Mouse (Mus musculus) layer of hippocampus, postnatal 25 days (tissue): ENCODE data around the gene Tbkbp1. TPM values are rescaled to one million over a fixed set of nuclear protein-coding genes. Genes with fewer than 3 reads are reported as not detected.

Experiments
- DNase-seq, 2 experiments: peaks; one replicate each; pipeline ENCODE4 v3.0.0; 2022; ENCODE audit warnings: mixed read lengths in 2 of 2, low spot score in 1 of 2; ENCODE audit errors: extremely low spot score in 1 of 2
- total RNA-seq, 2 experiments: library from RNA; stranded (reverse); gene quantifications; 2 replicates each; pipeline ENCODE4 v1.2.3; 2021

The Tbkbp1 gene
- total RNA-seq, 2 experiments from 2014 or later = 75.8 to 82.0 TPM

DNA sequence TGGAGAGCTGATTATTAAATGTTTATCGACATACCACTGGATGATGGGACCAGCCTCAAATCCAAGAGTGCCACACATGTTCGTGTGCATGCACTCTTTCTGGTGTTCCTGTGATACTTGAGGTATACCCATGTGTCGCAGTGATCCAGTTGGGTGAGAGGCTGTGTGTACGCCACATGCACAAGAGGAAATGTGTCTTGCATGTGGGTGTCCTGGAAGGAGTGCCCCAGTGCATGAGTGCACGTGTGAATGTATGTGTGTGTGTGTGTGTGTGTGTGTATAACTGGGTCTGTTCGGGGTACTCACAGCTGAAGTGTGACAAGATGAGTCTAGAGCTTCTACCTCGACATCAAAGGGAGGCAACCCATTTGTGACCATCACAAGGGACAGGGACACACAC is 21.0 kb downstream of the Tbkbp1 start:
- no peak for DNase-seq

DNA sequence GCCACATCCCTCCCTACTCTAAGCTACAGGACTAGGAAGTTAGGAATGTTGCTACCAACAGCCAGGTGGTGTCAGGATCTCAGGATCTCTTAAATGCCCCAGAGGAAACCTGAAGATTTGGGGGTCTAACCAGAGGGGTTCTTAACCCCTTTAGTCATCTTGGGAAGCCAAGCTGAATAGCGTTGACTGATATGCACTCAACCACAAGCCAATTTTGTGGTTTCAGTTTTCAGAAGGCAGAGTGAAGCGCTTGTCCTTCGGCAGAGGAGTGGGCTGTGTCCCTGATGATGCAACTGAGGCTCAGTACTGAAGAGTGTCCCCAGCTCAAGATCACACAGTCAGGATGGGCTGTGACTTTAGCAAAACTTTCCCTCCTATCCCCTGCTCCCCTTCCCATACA is 22.3 kb downstream of the Tbkbp1 start:
- no peak for DNase-seq

DNA sequence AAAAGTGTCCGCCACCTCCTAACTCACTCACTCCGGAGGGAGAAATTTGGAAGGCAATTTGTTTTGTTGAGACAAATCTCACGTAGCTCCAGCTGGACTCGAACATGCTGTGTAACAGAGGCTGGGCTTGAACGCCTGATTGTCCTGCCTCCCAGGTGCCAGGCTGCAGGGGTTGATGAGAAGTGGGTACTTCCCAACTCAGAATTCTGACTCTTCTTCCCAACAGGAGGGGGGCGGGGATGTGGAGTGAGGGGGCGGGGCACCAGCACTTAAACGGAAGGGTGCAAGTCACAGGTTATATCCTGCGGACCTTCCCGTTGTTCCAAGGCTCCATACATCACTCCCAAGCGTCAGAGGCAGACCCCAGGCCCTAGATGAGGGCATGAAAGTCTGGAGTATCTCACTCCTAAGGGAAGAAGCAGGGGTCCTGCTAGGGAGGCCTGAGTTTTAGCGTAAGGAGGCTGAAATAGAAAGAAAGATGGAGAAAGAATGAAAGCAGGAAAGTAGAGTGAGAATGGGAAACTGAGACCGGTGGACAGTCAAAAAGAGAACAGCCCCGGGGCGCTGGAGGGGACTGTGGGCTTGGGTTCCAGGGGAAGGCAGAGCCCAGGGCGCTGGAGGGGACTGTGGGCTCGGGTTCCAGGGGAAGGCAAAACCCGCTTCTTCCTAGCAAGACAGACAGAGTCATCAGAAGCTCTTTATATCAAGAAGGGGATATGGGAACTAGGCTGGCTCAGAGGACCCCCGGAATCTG is 23.6 kb downstream of the Tbkbp1 start:
- no peak for DNase-seq

DNA sequence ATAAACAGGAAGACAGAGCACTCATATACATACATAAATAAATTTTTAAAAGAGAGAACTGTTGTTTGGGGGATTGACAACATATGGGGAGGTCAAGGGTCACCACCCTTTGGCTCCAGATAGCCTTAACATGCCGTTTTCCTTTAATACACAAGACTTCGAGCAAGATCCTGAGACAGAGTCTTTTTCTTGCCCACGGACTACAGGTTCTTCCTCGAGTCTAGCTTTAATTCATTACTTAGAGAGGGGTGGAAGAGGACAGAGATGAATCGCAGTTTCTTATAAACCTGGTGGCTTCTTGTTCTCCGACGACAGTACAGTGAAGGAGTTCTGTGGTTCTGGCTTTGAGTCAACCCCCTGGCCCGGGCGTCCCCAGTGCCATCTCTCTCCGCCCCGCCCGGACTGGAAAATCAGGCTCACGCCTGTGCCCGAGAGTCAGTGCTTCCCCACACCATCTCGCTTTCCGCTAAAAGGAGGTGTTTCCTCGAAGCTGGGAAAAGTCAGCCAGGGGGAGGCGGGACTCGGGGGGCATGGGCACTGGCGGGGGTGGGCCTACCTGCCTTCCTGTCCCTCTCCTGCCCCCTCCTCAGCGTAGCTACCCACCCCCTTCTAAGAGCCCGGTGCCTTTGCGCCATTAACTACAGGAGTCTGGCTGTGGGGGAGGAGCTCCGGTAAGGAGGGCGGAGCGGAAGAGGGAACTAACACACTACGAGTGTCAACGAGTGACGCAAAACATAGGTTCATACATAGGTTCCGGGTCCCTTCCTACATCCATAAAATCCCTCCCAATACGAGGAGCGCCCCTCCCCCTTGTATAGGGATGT is 24.4 kb downstream of the Tbkbp1 start:
- no peak for DNase-seq

DNA sequence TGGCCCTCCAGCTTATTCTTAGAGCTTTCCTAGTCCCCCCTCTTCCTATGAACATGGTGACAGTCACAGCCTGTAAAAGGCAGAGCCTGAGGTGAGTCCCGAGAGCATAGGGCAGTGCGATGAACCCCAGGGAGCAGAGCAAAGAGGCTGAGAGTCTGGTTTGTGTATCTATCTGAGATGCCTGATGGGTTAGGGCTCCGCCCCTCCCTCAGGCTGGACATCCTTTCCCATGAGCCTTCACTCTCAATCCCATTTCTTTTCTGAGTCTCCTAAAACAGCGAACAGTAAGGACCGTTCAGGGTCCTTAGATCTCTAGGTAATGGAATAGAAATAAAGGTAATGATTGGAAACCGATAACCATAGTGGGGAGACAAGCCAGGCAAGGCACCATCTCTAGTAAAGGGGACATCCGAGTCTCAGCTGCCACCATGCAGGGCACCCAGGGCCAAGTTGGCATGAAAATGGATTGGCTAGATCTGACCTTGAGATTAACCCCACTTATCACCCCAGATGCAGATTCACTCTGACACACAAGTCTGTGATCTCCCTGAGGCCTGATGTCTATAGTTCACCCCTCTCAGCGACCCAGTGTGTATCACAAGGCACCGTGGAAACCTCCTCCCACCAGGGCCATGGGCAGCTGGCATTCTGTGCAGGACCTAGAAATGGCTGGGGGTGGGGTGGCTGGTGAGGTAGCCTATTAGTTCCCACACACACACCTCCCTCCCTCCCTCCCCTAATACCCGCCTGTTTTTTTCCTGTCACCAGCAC is 26.8 kb downstream of the Tbkbp1 start:
- DNase-seq = no peak

DNA sequence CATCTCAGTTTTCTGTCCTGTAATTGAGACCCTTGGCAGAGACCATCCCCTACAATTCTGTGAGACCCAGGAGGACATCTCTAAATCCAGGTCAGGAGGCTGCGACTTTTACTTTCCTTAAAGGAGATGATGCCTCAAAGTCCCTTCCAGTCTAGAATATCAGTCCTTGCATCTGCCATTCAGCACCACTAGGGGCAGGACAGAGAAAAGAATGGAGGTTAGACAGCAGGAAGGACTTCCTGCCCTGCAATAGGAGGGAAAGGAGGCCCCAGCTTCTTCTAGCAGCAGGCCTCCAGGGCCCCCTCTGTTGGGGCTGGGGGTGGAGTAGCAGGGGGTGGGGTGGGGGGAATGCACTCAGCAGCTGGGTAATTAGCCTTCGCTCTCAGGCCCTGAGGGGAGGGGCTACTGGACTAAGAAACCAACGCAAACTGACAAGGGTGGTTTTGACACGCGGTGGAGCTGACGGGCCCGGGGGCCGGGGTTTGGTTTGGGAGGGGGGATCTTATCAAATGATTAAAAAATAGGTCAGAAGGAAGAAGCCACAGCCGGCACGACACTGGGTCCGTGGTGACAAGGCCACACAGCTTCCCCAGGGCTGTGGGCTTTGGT is 27.9 kb downstream of the Tbkbp1 start:
- DNase-seq = no peak

DNA sequence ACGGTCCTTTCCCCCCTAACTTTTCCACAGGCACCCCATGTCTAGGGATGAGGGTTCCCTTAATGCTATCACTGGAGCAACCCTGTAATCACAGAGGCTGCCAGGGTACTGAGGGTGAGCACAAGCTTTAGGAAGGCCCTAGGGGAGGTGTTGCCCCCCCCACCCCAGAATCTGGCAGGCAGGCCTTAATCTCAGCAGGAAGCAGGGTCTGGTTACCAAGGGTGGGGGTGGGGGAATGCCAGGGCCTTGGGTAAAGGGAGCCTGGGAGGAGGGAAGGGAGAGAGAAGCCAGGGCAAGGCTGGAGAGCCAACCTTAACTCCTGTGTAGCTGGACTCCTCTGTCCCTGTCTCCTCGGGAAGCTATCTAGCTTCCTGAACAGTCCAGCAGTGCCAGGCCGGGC is 30.7 kb downstream of the Tbkbp1 start:
- no peak for DNase-seq

DNA sequence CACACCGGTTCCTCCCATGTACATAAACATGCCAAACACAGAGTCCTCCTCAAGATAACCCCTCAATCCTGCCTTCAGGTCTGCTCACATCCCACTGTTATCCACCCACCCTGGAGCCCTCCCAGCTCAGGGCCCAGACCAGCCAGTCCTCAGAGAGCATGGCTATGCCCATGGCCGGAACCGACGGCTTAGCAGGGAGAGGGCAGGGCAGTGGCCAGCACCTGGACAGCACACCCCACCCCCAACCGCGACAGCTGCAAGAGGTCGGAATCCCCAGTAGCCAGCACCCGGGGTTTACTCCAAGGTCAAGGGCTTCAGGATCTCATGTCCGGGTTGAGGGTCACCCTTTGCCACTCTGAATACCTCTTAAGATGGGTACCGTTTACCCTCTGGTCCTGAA is 31.1 kb downstream of the Tbkbp1 start:
- no peak for DNase-seq

DNA sequence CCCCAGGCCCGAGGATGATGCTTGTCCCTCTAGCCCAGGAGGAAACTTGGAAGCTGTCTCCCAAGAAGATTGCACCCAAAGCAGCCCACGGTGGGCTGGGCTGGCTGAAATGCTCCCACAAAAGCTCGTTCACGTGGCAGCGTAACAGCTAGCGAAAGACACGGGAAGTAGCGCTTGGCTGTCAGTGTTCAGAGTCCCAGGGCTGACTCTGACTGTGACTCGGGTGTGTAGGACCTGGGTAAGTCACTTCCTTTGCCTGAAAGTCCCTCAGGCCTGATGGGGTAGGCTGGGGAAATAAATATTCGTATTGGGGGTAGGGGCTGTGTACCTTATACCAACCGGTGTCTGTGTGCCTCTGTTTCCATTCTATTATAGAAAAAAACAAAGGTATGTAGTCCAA is 35.5 kb downstream of the Tbkbp1 start:
- no peak for DNase-seq

DNA sequence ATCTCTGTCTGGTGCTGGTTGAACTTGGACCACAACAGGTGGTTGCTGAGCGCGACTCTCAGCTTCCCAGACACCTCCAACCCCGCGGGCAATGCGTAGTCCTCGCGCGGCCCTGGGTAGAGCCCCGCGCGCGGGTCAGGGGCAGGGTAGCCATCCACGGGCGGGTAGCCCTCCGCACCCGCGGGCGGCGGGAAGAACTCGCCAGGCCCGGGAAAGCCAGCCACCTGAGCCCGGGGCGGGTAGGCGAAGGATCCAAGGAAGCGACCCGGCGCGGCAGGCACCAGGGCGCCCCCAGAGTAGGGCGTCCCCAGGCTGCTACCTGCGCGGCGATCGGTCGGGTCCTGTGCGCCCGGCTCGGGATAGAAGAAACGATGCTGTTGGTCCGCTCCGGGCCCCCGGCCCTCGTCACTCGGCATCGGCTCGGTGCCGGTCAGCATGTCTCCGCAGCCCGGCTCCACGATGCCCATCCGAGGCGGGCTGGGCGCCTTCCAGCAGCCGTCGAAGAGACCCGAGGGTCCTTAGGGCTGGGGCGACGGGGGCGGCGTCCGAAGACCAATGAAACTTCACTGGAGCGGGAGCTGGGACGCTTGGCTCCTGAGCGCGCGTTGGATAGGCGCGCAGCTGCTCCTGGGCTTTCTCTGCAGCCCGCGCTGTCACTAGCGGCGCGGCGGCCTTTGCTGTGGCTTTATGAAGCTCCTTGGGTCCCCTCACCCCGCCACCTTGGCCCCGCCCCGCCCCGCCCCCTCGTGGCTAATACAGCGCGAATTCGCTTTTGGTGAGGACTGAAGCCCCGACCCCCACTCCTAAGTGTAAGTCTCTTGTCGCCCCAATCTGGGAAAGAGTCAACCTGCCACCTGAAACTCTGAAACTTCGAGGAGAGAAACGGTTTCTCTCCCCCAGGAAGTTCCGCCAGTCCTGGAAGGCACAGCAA is 36.4 kb downstream of the Tbkbp1 start, which contains the start of gene Tbx21:
Gene Tbx21 (minus strand): TSS at position 661 of the 931 bp plus-strand sequence.
- no peak for DNase-seq

DNA sequence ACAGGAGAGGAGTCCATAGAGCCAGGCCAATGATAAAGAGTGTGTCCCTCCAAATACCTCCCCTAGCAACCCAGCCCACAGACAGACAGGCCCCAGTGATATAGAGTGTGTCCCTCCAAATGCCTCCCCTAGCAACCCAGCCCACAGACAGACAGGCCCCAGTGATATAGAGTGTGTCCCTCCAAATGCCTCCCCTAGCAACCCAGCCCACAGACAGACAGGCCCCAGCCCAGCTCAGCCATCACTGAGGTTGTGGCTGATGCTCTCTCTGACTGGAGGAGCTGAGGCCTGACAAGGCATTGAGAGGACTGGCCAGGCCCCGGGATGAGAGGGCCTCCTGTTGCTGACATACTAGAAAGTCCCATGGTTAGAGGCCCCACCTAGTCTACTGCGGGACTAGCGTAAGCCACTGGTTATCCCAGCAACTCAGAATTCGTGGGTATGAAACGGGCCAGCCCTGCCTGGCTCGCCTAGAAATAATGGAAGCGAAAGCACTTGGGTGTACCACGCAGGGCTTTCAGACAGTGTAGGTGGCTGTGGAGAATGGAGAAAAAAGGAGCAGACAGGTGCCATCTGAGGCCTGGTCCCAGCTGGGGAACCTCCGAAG is 38.7 kb downstream of the Tbkbp1 start:
- DNase-seq = no peak

DNA sequence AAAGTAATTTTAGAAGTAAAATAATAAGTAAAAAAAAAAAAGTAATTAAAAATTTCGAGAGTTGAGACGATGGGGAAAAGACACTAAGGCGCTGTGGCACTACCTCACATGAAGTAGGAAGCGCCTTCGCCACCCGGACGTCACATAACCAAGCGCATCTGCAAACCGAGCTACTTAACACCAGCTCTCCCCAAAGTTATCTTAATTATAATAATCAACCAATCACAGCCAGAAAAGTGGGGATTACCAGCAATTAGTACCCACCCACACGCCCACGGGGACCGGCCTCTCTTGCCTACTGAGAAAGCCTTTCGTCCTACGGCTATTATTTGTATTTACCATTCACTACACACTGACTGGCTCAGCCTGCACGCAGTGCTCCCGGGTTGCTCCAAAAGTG is 42.3 kb downstream of the Tbkbp1 start:
- no peak for DNase-seq

DNA sequence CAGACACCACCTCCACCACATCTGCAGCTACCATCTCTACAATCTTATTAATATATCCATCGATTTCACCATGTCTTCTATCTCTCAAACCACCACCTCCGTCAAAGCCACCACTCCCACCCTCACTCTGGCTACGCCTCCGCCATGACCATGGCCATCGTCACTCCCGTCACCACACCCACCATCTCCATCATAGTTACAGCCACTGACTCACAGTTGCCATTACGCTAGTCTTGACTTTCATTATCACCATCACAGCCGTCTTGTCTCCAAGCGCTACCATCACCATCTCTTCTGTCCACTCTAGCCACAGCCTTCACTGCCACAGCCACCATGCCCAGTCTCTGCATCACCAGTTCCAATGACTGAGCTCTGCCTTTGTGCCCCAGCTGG is 47.2 kb downstream of the Tbkbp1 start:
- no peak for DNase-seq

DNA sequence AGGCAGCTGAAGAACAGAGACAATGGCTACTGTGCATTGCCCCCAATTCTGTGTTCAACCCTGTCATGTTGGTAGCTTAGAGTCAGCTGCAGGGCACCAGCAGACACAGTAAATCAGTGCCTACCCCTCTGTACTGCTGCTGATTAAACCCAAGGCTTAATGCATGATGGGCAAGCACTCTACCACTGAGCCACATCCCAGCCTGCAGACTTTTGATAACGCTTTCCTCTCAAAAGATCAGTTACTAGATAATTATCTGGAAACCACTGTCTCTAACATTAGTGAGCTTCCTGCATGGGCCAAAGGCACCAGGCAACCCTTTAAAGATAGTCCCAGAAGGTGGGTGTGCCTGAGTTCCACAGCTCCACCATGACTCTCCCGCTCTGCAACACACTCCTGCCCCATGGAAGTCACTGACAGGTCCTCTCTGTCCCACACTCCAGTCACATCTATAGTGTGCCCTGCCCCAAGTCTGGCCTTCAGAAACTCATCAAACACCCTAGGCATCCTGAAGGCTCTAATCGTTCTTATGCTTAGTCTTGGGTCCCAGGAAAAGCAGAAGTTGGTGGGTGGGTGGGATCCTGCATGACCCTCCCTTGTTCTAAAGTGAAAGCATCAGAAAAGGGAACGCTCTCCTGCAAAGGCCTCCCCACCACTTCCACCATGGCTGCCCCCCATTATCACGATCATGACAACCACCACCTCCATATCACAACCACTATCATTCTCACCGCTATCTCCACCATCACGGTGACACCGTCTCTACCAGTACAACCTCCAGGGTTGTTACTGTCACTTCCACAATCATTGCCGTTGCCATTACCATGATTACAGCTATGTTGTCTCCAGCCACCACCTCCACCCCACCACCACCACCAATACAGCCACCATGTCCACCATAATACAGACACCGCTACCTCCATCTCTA is 47.9 kb downstream of the Tbkbp1 start:
- no peak for DNase-seq

DNA sequence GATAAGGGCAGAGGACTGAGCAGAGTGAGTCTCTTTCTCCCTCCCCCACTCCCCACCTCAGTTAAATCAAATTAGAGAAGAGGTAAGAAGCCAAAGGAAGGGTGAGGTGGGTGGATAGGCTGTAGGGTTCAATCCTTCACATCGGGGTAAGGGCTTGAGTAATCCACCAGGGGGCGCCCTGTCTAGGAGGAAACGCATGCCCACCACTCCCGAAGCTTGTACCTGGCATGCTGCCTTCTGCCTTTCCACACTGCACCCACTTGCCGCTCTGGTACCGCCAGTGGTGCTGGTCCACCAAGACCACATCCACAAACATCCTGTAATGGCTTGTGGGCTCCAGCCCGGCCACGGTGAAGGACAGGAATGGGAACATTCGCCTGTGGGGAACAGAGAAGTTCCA is 49.6 kb downstream of the Tbkbp1 start:
- peak in 1 of 2 experiments; percentile 69 for DNase-seq

DNA sequence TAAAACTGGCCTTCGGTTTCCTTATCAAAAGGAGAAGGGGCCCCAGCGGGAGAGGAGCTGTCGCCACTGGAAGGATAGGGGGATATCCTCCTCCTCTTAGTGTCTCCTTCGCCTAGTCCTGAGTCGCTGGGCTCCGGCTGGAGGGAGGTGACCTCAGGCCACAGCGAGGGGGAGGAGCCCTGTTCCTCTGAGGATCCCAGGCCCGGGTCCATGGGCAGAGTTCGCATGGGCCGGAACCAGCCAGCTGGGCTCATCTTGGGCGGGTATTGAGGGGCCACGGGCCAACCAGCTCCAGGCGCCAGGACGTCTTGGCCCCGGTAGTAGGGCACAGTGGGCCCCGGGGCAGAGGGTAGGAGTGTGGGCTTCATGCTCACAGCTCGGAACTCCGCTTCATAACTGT is 52.5 kb downstream of the Tbkbp1 start:
- no peak for DNase-seq

DNA sequence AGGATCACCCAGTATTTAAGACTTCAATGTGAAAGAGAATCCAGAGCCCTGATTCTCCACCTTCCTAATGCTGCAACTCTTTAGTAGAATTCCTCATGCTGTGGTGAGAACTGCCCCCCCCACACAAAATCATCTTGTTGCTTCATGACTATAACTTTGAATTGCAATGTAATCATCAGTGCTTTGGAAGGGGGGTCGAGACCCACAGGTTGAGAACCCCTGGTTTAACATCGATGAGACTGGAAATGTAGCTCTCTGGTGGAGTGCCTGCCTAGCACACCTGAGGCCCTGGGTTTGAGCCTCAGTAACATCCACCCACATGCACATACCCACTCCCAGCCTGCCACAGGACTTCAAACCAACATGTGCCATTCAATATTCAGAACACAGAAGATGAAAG is 56.7 kb downstream of the Tbkbp1 start:
- DNase-seq = no peak

DNA sequence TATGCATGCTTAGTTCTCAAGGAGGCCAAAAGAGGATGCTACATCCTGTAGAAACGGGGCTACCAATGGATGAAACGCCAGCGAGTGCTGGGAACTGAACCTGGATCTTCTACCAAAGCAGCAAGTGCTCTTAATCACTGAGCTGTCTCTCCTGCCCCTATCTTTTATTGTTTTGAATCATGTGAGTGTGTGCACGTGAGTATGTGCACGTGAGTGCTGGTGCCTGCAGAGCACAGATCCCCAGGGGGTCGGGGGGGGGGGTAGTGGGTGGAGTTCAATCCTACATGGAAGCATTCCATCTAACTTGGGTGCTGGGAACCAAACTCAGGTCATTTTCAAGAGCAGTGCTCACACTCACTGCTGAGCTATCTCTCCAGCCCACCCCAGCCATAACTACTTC is 64.9 kb downstream of the Tbkbp1 start:
- DNase-seq = no peak
